Comparison of ENCODE assay signal across 12 mouse cellular contexts in the genomic region with DNA sequence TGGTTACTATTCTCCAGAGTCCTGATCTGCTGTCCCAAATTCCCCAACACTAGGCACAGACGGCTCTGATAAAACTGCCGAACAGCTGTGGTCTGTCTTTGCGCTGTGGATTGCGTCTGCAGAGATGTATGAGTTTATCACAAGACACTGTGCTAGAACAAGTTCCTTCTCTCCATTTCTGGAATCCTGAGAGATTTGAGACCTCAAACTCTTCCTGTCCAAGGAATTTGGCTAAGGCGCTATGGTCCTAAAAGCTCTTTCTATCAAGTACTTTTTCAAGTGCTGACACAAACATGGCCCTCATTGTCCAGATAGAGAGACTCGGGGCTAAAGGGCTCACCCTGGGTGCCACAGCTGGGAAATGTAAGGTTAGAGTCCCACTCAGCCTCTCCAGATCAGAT.
DNase-seq lines count a peak whose midpoint lies in the region; ATAC-seq lines count a peak whose summit lies in the region.
"Had no signal": no experiment of that assay in that cellular context is flagged by ENCODE, and none has a peak within 500 bp of the region (broad histone marks: within the 10 kb centered on the region; RNA-seq: fewer than 3 reads in every experiment).

No protein-coding gene starts in this region.

- 60% methylated on average over 6 of the region's 6 CpGs for WGBS in kidney, embryonic 14.5 days
- WGBS in hindbrain, embryonic 10.5 days = 77% methylated on average over 6 of the region's 6 CpGs

- H3K36me3 ChIP-seq in kidney, embryonic 14.5 days (ENCODE audit: control insufficient read depth, insufficient read depth, low read length) = no peaks in the 10 kb centered on the region
- H3K36me3 ChIP-seq in hindbrain, embryonic 10.5 days = no peaks in the 10 kb centered on the region
- H3K36me3 ChIP-seq: limb, embryonic 15.5 days; neural tube, embryonic 13.5 days had no signal

- H3K4me2 ChIP-seq in kidney, embryonic 14.5 days (replicated peaks; ENCODE audit: low read depth, low read length) = no peak overlapping the region
- H3K4me2 ChIP-seq: limb, embryonic 15.5 days; neural tube, embryonic 13.5 days had no signal

- no peaks in the 10 kb centered on the region; the same call in 1 of the 2 replicates for H3K4me1 ChIP-seq in kidney, embryonic 14.5 days (ENCODE audit: control insufficient read depth, insufficient read depth, low read length)
- peaks cover 34% of the 10 kb centered on the region for H3K4me1 ChIP-seq in hindbrain, embryonic 10.5 days (replicated peaks)

- intact Hi-C loops in heart, postnatal 25 days (cut with DNase I) = no loop called here

- DNase-seq in kidney, adult 11 months = peak; percentile 54
- peak; percentile 64 for DNase-seq in heart, postnatal 25 days (ENCODE audit: low spot score)
- DNase-seq in kidney, postnatal 14 days = peak; percentile 64
- peak; percentile 60 for DNase-seq in lung, postnatal 36 days
- DNase-seq in spleen, postnatal 14 days (ENCODE audit: low spot score in 2 of 2) = no peak
- DNase-seq in hindbrain, embryonic 10.5 days (ENCODE audit: low spot score) = no peak
- DNase-seq: cerebellum, adult 9-11 months; retina, postnatal 1 day had no signal

- no peak overlapping the region for H3K9ac ChIP-seq in kidney, embryonic 14.5 days (ENCODE audit: low read depth, low read length)
- H3K9ac ChIP-seq: limb, embryonic 15.5 days; neural tube, embryonic 13.5 days had no signal

- ATAC-seq in kidney, embryonic 14.5 days (ENCODE audit: low FRiP score, low TSS enrichment) = no peak

- no peak overlapping the region for H3K27ac ChIP-seq in kidney, embryonic 14.5 days (ENCODE audit: low read depth, low read length)
- H3K27ac ChIP-seq in hindbrain, embryonic 10.5 days = no peak overlapping the region
- H3K27ac ChIP-seq: limb, embryonic 15.5 days; neural tube, embryonic 13.5 days had no signal

- H3K27me3 ChIP-seq in kidney, embryonic 14.5 days (ENCODE audit: control insufficient read depth, insufficient read depth, low read length) = 0 out of 2 replicates have a peak, but pooled peaks cover 6% of the 10 kb centered on the region
- H3K27me3 ChIP-seq in hindbrain, embryonic 10.5 days (ENCODE audit: insufficient read depth, poor library complexity, severe bottlenecking) = peaks cover 30% of the 10 kb centered on the region
- H3K27me3 ChIP-seq: CH12.LX had no signal

- no peaks in the 10 kb centered on the region for H3K9me3 ChIP-seq in kidney, embryonic 14.5 days (ENCODE audit: control insufficient read depth, low read length)
- no peaks in the 10 kb centered on the region for H3K9me3 ChIP-seq in hindbrain, embryonic 10.5 days
- H3K9me3 ChIP-seq: limb, embryonic 15.5 days; neural tube, embryonic 13.5 days had no signal

- no peak overlapping the region for H3K4me3 ChIP-seq in kidney, embryonic 14.5 days (ENCODE audit: low read length)
- H3K4me3 ChIP-seq in hindbrain, embryonic 10.5 days = no peak overlapping the region
- H3K4me3 ChIP-seq: limb, embryonic 15.5 days; neural tube, embryonic 13.5 days had no signal

Comparison
In these comparisons a context has a peak if more than half of its experiments do, and no peak if none do; other contexts are left out.
1. DNase-seq: peak in kidney, adult 11 months (single experiment), heart, postnatal 25 days (single experiment), kidney, postnatal 14 days (single experiment) and lung, postnatal 36 days (single experiment); none in spleen, postnatal 14 days (0 of 2) and hindbrain, embryonic 10.5 days (single experiment).